Mouse (Mus musculus): ENCODE measurements around the gene Dcaf15. TPM values are rescaled to one million over a fixed set of nuclear protein-coding genes. Genes with fewer than 3 reads are reported as not detected.

Dcaf15 gene
- polyA plus RNA-seq, 1 experiment from 2014 or later: 19.2 TPM

DNA sequence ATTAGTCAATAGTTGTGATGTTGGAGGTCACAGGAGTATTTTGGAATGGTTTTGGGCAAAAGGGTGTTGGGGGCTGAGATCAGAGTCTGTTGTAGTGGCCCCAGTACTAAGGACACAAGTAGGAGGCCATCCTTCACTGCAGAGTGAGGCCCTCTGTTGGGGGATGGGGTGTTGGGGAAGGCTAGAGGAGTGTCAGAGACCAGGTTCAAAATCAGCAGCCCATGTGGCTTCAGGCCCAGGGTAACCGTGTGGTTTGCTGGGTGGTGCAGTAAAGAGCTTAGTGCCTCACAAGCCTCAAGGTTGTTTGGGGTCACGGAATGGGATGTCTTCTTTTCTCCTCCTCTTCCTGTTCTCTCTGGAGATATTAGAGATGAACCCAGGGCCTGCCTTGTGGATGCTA, 22.2 kb upstream of the Dcaf15 start:
- Histone ChIP-seq H3K27me3 (ENCODE audit: insufficient read depth, poor library complexity, severe bottlenecking) (peaks cover 12% of the 10 kb centered on the region), H3K4me3 (no peak overlapping the region), H3K4me1 (replicated peaks) (peaks cover 22% of the 10 kb centered on the region), H3K27ac (no peak overlapping the region), H3K36me3 (peaks cover 2% of the 10 kb centered on the region), H3K9me3 (no peaks in the 10 kb centered on the region)
- DNase-seq (ENCODE audit: low spot score): no peak
- 76% methylated on average over 2 of the region's 2 CpGs for WGBS

DNA sequence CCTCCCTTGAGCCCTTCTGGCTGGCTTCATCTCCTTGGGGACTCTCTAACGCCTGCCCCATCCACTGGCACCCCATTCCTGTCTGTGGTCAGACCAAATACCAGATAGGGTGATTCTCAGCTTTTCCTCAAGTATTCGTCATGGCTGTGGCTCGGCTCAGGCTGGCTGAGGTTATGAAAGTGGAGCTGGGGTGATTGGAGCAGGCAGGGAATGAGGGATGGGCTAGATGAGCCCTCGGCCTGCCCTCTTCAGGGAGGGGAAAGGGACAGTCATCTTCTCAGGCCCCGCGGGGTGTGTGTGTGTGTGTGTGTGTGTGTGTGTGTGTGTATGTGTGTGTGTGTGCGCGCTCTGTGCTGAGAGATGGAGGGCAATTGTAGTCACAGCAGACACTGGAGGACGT, 21.1 kb upstream of the Dcaf15 start, which contains the start of gene Podnl1:
Podnl1 (plus strand) TSS at position 334 of the 400 bp plus-strand sequence.
- H3K4me1 ChIP-seq (replicated peaks): peaks cover 19% of the 10 kb centered on the region
- WGBS: 59% methylated on average over 9 of the region's 9 CpGs

DNA sequence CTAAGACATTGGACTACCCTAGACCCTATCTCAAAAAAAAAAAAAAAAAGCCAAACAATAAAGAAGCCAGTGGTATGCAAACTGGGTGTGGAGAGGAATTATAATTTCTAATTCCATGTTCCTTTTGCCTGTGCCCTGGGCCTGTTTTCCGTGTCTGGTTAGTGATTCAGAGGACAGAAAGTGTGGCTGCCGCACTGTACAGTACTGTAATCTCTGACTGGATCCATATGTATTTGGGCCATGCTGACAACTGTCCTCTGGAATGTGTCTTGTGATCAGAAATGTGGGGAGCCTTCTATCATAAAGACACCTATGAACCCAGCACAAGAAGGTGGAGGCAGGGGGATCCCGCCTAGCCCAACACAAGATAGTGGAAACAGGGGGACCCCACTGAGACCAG, 17.6 kb upstream of the Dcaf15 start:
- H3K4me3 ChIP-seq: no peak overlapping the region
- no peak overlapping the region for H3K27ac ChIP-seq
- no peaks in the 10 kb centered on the region for H3K9me3 ChIP-seq
- H3K4me1 ChIP-seq (replicated peaks): peaks cover 7% of the 10 kb centered on the region
- WGBS: 87% methylated on average over 3 of the region's 3 CpGs
- H3K27me3 ChIP-seq (ENCODE audit: insufficient read depth, poor library complexity, severe bottlenecking): no peaks in the 10 kb centered on the region
- no peak for DNase-seq (ENCODE audit: low spot score)
- no peaks in the 10 kb centered on the region for H3K36me3 ChIP-seq

More for the DNA sequence above, 21.1 kb upstream of the Dcaf15 start, which contains the start of gene Podnl1:
- Histone ChIP-seq H3K27ac (no peak within 1 kb of the TSS), H3K27me3 (ENCODE audit: insufficient read depth, poor library complexity, severe bottlenecking) (peaks cover 4% of the 10 kb centered on the region; the same call in 1 of the 2 replicates), H3K36me3 (no peaks in the 10 kb centered on the region), H3K9me3 (no peaks in the 10 kb centered on the region), H3K4me3 (no peak within 1 kb of the TSS)
- DNase-seq (ENCODE audit: low spot score): no peak

DNA sequence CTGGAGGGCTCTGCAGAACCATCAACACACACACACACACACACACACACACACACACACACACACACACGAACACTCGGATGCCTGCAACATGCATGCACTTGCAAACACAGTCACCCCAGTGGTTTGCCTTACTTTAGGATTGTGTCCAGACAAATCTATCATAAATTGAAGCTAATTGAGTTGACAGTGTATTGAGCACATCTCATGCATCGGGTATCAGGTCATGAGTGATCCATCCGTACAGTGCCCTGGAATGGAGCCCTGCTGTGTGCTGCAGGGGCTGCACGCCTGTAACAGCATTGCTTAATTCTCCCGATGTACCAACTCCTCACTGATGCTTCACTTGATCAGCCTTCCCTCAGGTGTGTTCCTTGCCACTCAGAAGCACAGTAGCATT, 11.1 kb upstream of the Dcaf15 start:
- DNase-seq (ENCODE audit: low spot score): no peak
- H3K36me3 ChIP-seq: no peaks in the 10 kb centered on the region
- 87% methylated on average over 6 of the region's 6 CpGs for WGBS
- H3K9me3 ChIP-seq: no peaks in the 10 kb centered on the region
- H3K27me3 ChIP-seq (ENCODE audit: insufficient read depth, poor library complexity, severe bottlenecking): no peaks in the 10 kb centered on the region
- no peaks in the 10 kb centered on the region for H3K4me1 ChIP-seq (replicated peaks)
- H3K4me3 ChIP-seq: no peak overlapping the region
- no peak overlapping the region for H3K27ac ChIP-seq

DNA sequence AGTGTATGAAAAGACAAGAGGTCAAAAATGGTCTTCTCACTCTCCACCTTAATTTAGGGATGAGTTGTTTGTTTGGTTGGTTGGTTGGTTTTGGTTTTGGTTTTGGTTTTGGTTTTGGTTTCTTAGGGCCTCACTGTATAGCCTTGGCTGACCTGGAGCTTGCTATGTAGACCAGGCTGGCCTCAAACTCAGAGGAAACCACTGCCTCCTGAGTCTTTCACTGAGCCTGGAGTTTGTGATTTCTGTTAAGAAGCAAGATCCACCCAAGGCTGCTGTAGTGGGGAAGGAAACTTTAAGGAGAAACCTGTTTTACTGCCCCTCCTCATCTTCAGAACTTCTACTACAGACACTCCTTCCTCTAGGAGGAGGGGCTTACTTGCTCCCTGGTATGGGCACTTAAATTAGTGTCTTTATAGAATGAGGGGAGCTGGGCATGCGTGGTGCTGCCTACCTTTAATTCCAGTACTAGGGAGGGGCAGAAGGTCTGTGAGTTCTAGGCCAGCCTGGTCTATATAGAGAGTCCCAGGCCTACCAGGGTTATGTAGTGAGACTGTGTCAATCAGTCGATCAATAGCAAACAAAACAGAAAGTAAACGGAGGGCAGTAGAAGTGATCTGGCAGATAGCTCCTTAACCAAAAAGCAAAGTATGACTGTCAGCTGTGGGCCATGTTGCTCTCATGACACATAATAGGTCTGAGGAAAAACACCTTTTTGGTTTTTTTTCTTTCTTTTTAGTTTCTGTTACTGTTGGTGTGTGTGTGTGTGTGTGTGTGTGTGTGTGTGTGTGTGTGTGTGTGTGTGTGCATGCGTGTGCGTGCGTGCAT, 1.9 kb upstream of the Dcaf15 start:
- Histone ChIP-seq H3K27me3 (ENCODE audit: insufficient read depth, poor library complexity, severe bottlenecking) (no peaks in the 10 kb centered on the region), H3K36me3 (peaks cover 14% of the 10 kb centered on the region), H3K9me3 (0 out of 2 replicates have a peak, but pooled peaks cover 3% of the 10 kb centered on the region), H3K27ac (no peak overlapping the region), H3K4me1 (replicated peaks) (peaks cover 35% of the 10 kb centered on the region), H3K4me3 (no peak overlapping the region)
- 96% methylated on average over 6 of the region's 6 CpGs for WGBS
- DNase-seq (ENCODE audit: low spot score): no peak

DNA sequence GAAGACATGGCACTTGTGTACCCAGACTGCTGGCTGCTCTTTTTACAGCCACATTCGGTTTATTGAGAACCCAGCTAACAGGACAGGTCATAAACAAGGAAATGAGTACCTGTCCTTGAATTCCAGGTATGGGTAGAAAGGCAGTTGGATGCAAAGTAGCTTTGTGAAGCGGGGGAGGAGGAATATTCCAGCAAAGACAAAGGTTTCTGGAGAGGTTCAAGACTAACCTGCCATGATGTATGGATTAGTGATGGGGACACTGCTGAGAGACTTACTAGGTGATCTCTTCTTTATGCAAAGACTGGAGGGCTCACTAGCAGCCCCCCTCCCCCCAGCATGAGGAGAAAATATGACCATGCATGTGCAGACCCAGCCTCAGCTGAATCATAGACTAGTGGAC, 1.1 kb upstream of the Dcaf15 start:
- 93% methylated on average over 2 of the region's 2 CpGs for WGBS
- no peak for DNase-seq (ENCODE audit: low spot score)
- H3K27ac ChIP-seq: peak overlapping the region; percentile 99
- peaks cover 22% of the 10 kb centered on the region for H3K36me3 ChIP-seq
- H3K27me3 ChIP-seq (ENCODE audit: insufficient read depth, poor library complexity, severe bottlenecking): no peaks in the 10 kb centered on the region
- H3K9me3 ChIP-seq: 0 out of 2 replicates have a peak, but pooled peaks cover 3% of the 10 kb centered on the region
- no peak overlapping the region for H3K4me3 ChIP-seq
- peaks cover 35% of the 10 kb centered on the region for H3K4me1 ChIP-seq (replicated peaks)

DNA sequence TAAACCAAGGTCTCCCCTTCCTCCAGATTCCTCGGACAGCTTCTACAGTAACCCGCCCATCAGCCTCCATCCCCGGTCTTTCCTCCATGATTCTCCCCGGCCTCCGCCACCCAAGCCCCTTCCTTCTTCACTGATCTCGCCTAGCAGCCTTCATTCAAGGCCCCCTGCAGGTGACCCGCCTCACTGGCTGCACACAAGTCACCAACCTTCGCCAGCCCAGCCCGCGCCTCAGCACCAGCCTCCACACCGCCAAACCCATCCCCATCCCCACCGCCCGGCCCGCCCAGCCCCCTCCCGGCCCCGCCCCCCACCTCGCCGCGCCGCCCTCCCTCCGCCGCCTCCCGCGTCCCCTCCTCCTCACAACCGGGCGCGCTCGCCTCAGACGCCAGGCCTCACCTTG, 347 bp downstream of the Dcaf15 start:
- Histone ChIP-seq H3K4me1 (replicated peaks) (peaks cover 35% of the 10 kb centered on the region), H3K27ac (peak overlapping the region; percentile 99), H3K36me3 (peaks cover 34% of the 10 kb centered on the region), H3K9me3 (0 out of 2 replicates have a peak, but pooled peaks cover 3% of the 10 kb centered on the region), H3K27me3 (ENCODE audit: insufficient read depth, poor library complexity, severe bottlenecking) (no peaks in the 10 kb centered on the region), H3K4me3 (peak overlapping the region; percentile 79)
- 2% methylated on average over 23 of the region's 29 CpGs for WGBS
- peak; percentile 87 for DNase-seq (ENCODE audit: low spot score)

DNA sequence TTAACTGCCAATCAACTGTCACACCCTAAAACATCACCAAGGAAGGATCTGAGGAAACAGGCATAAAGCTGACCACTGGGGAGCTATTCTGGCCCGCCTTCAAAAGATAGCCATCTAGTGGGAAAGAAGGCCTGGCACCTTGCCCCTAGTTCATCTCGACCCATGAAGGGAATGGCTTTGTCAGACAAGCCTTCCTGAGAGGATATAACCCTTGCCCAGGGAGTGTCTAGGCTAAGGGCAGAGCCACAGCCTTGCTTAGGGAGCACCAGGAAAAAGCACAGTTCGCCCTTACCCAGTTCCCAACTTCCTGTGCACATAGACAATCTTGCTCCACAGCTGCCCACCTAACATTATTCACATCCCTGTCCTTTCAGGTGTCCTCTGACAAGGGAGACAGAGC, 967 bp downstream of the Dcaf15 start:
- peaks cover 41% of the 10 kb centered on the region for H3K36me3 ChIP-seq
- 0 out of 2 replicates have a peak, but pooled peaks cover 3% of the 10 kb centered on the region for H3K9me3 ChIP-seq
- DNase-seq (ENCODE audit: low spot score): no peak
- no peaks in the 10 kb centered on the region for H3K27me3 ChIP-seq (ENCODE audit: insufficient read depth, poor library complexity, severe bottlenecking)
- H3K4me1 ChIP-seq (replicated peaks): peaks cover 35% of the 10 kb centered on the region
- 59% methylated on average over 3 of the region's 3 CpGs for WGBS
- peak overlapping the region; percentile 99 for H3K27ac ChIP-seq
- peak overlapping the region; percentile 79 for H3K4me3 ChIP-seq

DNA sequence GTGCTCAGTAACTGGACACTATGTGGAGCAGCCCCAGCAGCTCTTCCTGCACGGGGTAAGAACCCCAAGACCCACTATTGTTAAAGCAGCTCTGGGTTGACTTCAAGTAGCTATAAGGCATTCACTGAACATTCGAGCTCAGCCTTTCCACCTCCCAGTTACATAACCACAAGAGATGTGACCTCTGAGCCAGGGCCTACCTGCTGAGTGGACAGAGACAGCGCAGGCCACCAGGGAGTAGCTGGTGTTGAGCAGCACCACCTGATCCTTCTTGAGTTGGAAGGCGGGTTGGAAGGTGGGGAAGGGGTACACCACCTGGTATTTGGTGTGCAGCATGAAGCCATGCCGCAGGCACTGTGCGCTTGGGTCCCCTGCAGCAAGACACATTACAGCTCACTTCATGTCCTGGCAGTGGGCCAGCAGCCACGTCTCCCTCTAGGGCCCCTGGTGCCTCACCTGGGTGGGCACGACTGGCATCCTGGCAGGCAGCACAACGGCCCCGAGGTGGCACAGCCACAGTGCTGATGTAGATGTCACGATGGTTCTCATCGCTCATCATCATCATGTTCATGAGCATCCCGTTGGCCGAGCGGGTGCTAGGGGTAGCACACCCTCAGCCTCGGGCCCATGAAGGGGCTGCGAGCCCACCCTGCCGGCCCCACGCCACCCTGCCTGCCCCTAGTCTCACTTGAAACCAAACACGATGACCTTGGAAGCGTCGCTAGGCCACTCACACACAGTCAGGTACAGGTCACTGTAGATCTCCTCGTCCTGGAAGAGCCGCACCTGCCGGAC, 2.9 kb downstream of the Dcaf15 start:
- WGBS: 94% methylated on average over 25 of the region's 25 CpGs
- Histone ChIP-seq H3K27ac (no peak overlapping the region), H3K4me3 (no peak overlapping the region), H3K36me3 (peaks cover 60% of the 10 kb centered on the region), H3K9me3 (no peaks in the 10 kb centered on the region), H3K4me1 (replicated peaks) (peaks cover 35% of the 10 kb centered on the region), H3K27me3 (ENCODE audit: insufficient read depth, poor library complexity, severe bottlenecking) (no peaks in the 10 kb centered on the region)
- no peak for DNase-seq (ENCODE audit: low spot score)

DNA sequence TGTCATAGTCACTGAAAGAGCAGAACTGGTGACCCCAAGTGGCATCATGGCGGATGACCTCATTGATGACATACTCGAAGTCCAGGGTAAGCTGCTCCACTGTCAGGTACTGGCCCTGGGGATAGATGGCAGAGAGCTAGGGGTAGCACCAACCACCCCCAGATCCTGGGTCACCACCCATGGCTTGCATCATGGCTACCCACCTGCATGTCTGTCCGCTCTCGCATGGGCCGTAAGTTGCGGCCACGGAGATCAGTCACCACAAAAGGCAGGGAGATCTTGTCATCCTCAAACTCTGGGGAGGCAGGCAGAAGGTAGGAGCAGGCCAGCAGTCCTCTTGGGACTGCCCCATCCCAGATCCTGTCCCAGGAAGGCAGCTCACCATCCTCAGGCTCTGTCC, 6.2 kb downstream of the Dcaf15 start:
- no peak for DNase-seq (ENCODE audit: low spot score)
- Histone ChIP-seq H3K4me1 (replicated peaks) (peaks cover 15% of the 10 kb centered on the region), H3K27me3 (ENCODE audit: insufficient read depth, poor library complexity, severe bottlenecking) (no peaks in the 10 kb centered on the region), H3K36me3 (peaks cover 93% of the 10 kb centered on the region), H3K4me3 (no peak overlapping the region), H3K27ac (no peak overlapping the region), H3K9me3 (no peaks in the 10 kb centered on the region)
- 92% methylated on average over 7 of the region's 7 CpGs for WGBS

DNA sequence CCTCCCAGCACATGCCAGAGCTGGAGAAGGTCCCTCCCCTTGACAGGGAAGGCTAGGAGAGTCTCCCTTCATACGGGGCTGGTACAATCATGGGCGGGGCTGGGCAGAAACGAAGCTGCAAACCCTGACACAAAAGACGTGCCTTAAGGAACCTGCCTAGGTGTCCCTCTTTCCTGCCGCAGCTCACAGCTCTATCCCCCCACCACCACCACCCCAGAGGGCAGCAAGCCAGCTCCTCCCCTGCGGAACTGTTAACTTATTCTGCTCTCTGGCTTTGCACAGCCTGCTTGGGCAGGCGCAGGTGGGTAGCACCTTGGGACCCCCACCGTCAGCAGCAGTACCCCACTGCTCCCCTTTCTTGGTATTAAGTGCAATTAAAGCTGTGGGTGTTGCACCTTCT, 8.5 kb downstream of the Dcaf15 start:
- Histone ChIP-seq H3K4me3 (no peak overlapping the region), H3K36me3 (peaks cover 98% of the 10 kb centered on the region), H3K27me3 (ENCODE audit: insufficient read depth, poor library complexity, severe bottlenecking) (no peaks in the 10 kb centered on the region), H3K4me1 (replicated peaks) (no peaks in the 10 kb centered on the region; the same call in 1 of the 2 replicates), H3K9me3 (no peaks in the 10 kb centered on the region), H3K27ac (no peak overlapping the region)
- WGBS: 76% methylated on average over 8 of the region's 8 CpGs
- DNase-seq (ENCODE audit: low spot score): no peak

DNA sequence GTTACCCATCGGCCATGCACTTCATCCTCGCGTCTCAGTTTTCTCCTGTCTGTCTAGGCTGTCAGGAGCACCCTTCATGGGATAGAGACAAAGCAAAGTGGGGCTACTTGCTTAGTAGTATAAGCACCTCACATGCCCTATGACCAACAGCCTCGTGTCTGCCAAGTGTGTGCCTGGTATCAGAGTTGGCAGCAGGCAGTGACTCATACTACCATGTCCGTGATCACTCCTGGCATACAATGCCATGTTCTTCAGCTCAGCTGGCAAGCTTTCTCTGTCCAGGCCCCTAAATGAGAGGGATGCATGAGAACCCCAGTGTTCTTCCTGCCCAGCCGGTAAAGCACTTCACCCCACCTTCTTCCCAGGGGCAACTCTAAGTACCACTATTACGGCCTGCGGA, 14.0 kb downstream of the Dcaf15 start:
- no peak overlapping the region for H3K4me3 ChIP-seq
- H3K36me3 ChIP-seq: peaks cover 99% of the 10 kb centered on the region
- WGBS: 94% methylated on average over 8 of the region's 8 CpGs
- H3K27ac ChIP-seq: no peak overlapping the region
- no peak for DNase-seq (ENCODE audit: low spot score)
- no peaks in the 10 kb centered on the region for H3K9me3 ChIP-seq
- H3K27me3 ChIP-seq (ENCODE audit: insufficient read depth, poor library complexity, severe bottlenecking): no peaks in the 10 kb centered on the region
- no peaks in the 10 kb centered on the region for H3K4me1 ChIP-seq (replicated peaks)

DNA sequence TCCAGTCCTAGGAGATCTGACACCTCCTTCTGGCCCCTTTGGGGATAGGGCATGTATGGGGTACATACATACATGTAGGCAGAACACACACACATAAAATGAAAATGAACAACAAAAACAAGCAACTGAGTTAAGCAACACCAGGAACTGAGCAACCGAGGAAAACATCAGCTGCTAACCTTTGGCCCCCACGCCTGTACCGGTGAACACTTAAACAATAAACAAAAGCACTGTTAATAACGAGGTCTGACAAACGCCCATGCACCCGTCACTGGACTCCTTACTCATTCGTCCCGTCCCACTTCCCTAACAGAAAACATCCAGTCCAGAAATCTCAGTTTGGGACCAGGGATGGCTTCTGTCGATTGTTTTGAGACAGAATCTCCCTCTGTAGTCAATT, 15.3 kb downstream of the Dcaf15 start:
- Histone ChIP-seq H3K27ac (no peak overlapping the region), H3K4me3 (no peak overlapping the region), H3K36me3 (peaks cover 99% of the 10 kb centered on the region), H3K9me3 (no peaks in the 10 kb centered on the region), H3K4me1 (replicated peaks) (peaks cover 12% of the 10 kb centered on the region), H3K27me3 (ENCODE audit: insufficient read depth, poor library complexity, severe bottlenecking) (peaks cover 10% of the 10 kb centered on the region; the same call in 1 of the 2 replicates)
- DNase-seq (ENCODE audit: low spot score): no peak
- 84% methylated on average over 9 of the region's 9 CpGs for WGBS

Data from hindbrain, embryonic 10.5 days (tissue).